Mouse (Mus musculus): ENCODE results near the gene Ly86.

The Ly86 gene

DNA sequence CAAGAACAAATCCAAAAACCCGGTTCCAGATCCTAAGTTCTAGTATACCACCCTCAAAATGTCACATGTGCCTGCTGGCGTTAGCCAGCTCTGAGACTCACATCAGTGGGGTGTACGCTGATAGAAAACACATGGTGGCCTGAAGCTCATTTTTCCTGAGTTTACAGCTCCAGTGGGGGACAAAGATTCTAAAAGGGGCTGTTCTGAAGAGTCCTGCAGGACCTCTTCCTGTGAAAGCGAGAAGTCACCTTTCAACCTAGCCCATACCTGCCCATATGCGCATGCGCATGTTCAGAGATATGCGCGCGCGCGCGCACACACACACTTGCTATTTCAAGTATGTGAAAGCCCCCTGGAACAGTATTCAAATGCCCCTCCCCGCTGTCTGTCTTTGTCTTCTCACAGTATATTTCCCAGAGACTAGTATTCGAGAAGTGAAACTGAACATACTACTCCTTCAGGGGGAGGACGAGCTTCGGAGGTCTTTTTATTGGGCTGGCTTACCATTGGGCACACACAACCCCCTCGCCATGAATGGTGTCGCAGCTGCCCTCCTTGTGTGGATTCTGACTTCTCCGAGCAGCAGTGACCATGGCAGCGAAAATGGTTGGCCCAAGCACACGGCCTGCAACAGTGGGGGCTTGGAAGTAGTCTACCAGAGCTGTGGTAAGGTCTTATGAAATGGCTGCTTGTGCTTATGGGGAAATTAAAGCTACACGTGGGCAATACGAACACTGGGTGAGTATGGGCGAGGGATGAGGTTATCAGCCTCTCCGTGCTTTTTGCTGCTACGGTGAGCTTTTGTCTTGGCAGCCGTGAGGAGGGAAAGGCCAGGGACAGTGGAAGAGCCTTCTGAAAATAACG, at the start of gene Ly86:
Gene Ly86, plus strand, starts transcription at position 300 of the 864 bp plus-strand sequence.
- DNase-seq (ENCODE audit: low read depth, low spot score): peak; percentile 67

DNA sequence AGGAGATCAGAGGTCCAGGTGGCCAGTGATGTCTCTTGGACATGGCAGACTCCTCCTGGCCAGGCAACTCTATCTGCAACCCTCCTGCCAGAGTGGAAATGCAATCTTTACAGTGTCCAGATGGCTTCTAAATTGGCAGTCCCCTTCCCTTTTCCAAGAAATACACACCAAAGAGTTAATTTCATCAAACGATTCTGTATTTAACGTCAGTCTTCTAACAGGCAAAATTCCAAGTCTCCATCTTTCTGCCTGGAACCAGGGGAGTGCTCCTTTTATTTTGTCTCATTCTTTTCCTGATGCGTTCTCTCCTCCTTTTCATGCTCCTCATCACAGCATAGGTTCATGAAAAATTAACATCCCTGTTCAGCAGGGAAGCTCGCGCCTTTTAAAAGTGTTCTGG, 47.1 kb upstream of the Ly86 start:
- no peak for DNase-seq (ENCODE audit: low read depth, low spot score)

DNA sequence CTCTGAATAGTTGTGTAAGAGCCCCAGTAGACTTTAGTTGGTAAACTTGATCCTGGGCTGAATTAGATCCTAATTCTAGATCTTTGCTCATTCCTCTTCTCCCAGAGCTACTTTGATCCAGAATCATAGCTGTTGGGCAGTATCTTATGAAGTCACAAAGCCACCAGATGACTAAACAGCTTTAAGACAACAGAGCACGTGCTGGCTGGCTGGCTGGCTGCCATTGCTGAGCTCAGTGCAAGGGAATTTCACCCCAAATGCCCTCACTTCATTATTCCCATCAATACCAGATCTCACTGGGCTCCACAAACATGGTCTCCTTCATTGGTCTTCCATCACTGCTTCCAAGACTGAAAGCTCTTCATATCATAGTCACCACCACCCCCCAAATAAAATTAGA, 46.2 kb upstream of the Ly86 start:
- DNase-seq (ENCODE audit: low read depth, low spot score): no peak

DNA sequence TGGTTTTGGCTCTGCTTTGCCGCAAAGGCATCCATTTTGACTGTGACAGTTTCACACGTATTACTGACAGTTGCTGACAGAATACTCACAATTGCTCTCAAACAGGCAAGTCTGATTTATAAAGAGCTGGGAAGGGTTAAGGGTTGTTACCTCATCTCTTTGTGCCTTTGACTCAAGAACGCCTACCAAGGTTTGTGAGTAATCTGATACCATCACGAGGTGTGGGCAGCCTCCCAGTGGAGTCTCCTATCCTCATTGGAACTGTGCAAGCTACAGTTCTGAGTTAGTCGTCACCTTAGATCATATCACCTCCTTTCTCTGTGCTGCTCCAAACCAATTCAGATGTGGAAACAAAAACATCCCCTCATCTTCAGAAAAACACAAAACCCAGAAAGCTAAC, 42.1 kb upstream of the Ly86 start:
- DNase-seq (ENCODE audit: low read depth, low spot score): no peak

DNA sequence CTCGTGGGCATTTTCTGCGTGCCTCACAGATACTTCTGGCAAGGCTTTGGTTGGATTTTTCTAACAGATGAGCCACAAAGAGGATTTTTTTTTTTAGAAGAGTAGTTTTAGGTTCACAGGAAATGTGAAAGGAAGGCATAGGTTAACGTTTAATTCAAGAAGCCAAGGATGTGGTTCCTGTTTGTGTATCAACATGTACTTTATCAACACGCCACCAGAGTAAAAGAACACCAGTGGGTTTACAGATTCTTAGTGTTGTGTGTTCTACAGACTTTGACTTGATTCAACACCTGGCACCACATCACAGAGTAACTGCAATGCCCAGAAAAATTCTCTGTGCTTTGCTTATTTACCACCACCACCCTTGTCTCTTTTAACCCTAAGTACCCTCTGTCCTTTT, 37.0 kb upstream of the Ly86 start:
- no peak for DNase-seq (ENCODE audit: low read depth, low spot score)

DNA sequence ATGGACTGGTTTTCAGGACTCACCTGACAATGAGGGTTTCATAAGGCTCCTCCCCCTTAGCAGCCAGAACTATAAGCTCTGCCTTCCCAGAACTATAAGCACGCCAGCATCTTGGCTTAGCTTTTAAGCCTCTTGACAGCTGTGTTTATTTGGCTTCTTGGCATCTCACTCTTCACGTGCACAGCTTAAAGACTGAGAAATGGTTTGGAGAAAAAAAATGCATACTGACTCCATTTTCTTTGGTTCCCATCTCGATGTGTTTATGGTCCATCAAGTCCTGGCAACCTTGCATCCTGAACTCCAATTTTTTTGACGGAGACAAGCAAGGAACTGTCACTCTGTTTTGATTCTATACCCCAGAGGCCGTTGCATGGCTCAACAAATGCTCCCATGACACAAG, 35.7 kb upstream of the Ly86 start:
- no peak for DNase-seq (ENCODE audit: low read depth, low spot score)

DNA sequence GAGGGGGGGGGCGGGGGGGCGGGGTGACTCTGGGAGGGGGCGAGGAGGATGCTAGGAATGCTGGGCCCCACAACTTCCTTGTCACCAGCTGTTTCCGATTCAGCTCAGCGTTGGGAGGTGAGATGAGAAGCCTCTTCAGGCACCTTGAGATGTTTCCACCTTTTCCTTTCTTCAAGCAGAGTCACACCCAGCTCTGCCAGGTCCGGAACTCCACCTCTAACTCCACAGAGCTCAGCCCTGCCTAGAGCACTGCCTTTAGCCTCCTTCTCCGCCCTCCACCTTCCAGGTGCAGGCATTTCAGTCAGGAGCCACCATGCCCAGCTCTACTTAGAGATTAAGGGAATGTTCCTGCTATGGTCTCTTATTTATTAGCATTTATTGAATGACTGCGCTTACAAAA, 34.7 kb upstream of the Ly86 start:
- DNase-seq (ENCODE audit: low read depth, low spot score): no peak

DNA sequence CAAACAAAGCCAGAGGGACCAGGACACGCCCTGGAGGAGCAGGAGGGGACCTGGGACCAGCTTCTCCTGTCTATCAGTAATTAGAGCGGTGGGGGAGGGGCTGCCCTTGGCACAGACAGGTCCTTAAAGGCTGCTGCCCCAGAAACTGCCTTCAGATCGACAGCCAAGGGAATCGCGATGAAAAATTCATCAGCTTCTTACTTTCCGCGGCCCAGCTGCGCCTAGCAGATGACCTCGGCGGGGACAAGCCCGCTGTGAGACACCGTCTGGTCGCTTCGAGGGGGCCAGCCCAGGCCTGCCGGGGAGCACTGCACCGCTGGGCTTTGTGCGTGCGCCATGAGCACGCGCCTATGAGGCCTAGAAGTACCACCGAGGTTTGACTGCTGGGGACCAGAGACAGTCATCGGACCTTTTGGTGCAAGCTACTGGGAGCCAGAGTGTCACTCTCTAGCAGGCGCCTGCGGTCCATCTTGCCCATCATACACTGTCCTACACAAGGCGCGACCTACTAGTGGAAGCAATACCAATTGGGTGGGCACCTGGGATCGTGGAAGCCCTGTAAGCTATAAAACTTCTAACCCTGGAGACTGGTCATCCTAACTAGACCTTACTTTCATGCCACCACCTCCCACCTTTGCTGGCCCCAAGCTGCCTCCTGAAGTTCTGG, 33.3 kb upstream of the Ly86 start:
- peak; percentile 40 for DNase-seq (ENCODE audit: low read depth, low spot score)

DNA sequence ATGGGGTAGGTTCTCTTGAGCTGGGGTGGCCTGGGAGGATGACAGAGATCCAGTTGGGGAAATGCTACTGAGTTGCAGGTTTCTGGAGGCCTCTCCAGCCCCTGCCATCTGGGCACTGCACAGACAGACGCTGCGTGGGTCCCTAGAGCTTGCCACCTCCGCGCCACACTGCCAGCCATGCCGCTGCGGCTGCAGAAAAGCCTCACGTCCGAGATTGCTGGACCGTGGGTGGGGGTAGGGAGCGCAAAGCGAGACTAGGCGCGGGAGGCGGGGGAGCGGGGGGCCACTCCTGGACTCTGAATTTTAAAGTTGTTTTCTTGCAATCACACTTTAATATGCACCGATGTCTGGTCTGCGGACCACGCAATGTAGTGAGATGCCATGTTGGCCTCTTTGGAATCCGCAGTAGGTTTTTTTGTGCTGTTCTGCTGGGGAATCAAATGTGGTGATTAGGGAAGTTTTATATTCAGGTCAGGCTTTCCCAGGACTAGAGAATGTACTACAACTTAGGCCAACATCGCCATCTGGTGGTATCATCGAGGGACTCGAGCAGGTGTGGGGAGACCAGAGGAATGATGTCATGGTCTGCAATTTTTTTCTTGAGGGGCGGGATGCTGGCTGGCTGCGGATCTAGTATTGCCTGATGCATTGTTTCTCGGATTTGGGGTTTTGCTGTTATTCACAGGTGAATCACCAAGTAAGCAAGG, 32.6 kb upstream of the Ly86 start:
- DNase-seq (ENCODE audit: low read depth, low spot score): peak; percentile 88

DNA sequence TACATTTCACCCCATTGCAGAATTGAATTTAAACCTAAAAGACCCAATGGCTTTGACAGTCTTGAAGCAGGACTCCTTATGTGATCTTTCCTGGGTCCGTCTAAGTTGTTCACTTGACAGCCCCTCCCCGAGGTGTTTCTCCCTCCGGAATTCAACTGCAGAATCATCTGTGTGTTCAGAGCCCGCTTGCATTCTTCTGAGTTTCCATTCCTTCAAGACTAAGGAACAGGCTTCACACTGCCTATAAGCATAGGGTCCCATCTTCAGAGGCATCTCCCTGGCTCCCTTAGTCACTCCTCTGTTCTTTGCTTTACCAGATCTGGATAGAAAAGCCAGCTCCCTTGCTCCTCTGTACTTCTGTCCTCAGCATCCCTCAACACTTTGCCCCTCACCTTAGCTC, 32.1 kb upstream of the Ly86 start:
- peak; percentile 1 for DNase-seq (ENCODE audit: low read depth, low spot score)

DNA sequence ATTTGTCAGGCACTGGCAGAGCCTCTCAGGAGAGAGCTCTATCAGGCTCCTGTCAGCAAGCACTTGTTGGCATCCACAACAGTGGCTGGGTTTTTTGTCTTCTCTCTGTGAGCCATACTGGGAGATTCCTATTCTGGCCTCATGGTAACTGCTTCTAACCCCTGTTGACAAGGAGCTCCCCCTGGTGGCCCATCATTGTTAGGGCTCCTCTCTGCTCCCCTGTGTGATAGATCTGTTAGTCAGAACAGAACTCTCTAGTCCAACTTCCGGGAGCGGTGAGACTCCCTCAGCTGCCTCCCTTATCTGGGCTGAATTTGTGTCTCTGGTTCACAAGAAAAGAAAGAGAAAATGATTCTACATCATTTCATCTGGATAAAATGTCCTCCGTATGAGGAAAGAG, 19.5 kb upstream of the Ly86 start:
- peak; percentile 74 for DNase-seq (ENCODE audit: low read depth, low spot score)

DNA sequence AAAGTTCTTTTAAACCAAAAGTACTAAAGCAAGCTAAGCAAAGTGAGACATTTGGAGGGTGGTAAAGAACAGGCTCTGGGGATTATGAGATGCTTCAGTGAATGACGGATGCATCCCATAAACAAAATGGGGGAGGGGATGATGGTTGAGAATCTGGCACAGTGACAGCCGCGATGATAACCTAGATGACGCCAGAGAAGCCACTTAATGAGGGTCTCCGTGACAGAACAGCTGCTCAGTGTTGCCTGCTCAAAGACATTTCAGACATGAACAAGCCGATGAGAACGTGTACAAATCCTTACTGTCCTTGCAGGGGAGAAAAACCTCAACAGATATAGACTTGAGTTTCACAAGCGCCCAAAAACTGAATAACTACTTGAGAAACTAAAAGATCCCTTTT, 15.3 kb upstream of the Ly86 start:
- DNase-seq (ENCODE audit: low read depth, low spot score): no peak

DNA sequence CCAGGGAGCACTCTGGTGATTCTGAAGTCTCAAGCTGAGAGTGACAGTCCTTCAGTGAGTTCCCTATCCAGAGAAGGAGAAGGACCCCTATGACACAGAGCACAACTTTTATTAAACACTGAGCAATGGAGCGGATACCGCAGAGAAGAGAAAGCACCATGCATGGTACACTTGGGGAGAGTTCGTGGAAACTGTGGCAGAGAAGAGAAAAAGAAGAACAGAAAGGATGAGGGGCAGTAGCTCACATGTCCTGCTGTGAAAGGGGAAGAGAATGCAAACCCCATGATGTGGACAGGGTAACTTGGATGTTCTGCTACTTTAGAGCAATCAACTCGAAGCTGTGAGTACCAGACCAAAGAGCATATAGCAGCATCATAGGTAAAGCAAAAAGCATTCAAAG, 14.0 kb upstream of the Ly86 start:
- DNase-seq (ENCODE audit: low read depth, low spot score): no peak

DNA sequence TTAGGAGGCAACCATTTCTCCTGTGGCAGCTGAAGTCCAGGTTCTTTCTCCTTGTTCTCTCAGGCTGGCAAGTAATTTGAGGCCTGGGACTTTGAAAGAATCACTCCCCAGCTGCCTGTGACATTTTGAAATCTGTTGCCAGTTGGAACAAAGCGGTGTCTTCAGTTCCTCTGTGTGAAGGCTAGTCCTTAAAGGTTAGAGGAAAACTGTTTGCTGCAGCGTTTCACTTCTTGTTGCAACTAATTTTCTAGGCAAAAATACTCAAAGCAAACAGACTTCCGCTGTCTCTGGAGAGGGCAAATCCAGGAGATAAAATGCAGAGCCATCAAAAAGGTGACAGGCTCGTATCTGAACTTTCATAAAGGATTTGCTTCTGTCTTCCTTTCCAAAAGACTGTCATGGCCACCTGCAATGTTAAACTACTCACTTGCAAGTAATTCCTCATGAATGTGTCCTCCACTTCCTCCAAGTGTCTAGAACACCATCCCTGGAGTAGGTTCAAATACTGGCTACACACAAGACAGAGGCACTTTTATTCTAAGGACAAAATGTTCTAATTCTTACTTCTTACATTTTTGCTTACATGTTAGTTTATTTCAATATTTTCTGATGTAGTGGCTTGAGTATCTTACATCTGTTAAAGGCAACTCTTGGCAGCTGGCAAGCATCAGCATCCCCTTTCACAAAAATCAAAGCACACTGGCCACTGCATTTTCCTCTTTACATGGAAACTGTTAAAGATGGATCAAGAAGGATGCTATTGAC, 12.0 kb upstream of the Ly86 start:
- no peak for DNase-seq (ENCODE audit: low read depth, low spot score)

DNA sequence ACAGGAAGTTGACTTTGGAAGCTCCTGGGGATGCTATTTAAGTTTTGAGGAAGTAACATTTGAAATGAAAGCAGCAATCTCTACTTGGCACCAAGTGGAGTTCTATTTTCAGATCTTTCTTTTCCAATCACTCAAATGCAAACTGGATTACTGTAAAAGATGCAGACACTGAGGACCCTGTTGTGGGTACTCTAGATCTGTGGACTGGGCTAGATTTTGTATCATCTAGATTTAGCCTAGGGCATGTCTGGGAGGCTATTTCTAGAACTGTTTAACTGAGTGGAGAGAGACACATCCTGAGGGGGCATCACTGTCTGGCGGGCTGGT, 11.5 kb upstream of the Ly86 start:
- DNase-seq (ENCODE audit: low read depth, low spot score): no peak

DNA sequence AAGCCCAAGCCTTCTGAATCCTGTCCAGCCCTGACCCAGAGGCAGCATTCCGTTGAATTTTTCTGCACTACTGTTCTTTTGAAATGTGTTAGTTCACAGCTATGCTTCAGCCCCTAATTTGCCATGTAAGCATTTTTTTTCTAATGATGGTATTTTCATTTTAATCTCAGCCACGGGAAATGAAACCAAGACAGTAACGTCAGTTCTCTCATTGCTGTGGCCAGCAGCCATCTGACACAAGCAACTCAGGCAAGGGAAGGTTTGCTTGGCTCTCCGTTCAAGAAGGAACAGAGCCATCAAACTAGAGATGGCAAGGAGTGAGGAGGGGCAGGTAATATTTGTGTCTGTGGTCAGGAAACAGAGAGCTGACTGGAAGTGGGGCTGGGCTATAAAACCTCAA, 7.7 kb upstream of the Ly86 start:
- no peak for DNase-seq (ENCODE audit: low read depth, low spot score)

DNA sequence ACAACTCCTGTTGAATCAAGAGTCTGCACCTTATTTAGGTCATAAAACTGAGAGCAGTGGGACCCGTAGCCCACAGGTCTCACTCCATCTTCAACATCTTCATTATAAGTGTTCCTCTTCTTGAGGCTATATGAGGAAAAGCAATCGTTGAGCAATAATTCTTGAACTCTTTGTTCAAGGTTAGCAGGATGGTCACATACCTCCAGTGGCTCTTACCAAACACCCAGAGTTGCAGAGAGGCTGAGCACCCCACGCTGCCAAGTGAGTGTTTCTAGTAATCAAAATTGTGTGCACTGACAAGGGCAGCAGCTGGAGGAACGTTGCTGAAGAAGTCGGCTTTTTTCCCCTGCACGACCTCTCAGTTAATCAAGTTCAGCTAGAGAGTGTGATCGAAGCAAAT, 7.1 kb upstream of the Ly86 start:
- no peak for DNase-seq (ENCODE audit: low read depth, low spot score)

DNA sequence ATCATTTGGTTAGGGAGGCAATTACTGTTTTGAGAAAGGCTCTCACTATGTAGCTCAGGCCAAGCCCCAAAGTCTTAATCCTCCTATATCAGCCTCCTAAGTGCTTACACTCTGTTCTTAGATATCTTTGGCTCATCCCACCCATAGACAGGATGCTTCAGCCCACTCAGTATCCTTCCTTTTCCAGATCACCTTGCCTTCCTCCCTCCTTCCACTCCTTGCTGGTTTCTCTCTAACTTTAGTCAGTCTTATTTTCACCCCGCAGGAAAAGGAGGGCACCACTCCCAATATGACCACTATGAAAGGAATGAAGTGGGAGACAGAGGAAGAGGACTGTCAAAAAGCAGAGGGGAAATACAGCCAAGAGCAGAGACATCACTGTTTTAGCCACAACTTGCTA, 2.2 kb upstream of the Ly86 start:
- DNase-seq (ENCODE audit: low read depth, low spot score): no peak

DNA sequence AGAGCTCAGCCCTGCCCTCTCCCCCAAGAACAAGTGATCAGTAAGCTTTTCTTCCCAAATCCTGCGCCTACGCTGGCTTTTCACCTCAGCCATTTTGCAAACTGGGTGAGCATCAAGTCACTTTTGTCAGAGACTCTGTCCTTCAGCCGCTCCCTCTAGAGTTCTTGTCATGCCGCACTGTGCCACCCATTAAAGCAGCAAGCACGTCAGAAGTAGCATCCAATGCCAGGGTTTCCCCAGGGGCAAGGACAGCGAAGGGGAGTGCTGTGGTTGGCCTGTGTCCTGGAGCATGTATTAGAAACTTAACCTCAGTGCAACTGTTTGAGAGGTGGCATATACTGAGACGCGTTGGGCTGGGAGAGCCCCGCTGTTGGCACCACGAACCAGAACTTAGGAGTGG, 815 bp downstream of the Ly86 start:
- no peak for DNase-seq (ENCODE audit: low read depth, low spot score)

DNA sequence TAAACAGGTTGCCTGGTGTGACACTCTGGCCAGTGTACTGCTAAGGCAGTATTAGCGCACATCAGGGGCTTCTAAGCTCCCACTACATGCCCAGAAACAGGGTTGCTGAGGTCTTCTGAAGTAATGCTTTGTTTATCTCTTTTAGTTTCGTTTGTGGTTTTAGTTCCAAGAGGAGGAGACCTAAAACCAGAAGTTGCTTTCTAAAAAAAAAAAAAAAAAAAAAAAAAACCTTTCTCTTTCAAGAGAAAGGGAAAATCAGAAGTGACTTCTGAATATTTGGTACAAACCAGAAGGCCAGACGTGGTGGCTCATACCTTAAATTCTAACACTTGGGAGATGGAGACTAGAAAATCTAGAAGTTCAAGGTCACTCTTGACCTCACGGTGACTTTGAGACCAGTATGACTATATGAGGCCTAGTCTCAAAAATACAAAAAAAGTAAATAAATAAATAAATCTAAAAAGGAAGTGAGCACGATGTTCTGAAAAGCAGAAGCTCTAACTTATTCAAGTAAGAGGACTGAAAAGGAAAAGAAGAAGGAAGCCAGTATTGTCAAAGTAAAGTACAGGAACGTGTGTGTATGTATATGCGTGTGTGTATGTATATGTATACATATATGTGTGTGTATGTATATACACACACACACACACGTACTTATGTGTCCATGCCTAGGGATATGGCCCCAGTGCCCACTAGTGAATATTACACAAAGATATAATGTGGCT, 3.0 kb downstream of the Ly86 start:
- DNase-seq (ENCODE audit: low read depth, low spot score): no peak

DNA sequence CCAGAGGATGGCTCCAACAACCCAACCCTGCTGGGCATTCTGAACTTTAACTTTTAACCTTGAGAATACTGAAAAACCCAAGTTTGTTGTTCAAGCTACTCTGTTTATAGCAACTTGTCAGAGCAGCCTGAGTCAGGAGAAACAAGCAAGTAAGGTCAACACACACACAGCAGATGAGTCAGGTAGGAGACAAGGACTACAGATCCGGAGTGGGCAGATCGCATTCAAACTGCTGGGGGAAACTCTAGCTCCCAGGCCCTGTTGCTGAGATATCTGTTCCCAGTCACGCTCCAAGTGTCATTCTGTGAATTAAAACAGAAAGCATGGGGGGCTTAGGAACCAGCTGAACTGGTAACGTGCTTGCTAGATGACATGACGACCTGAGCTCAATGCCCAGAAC, 4.0 kb downstream of the Ly86 start:
- DNase-seq (ENCODE audit: low read depth, low spot score): no peak

Measured in R1 (cell line).